Mouse (Mus musculus) liver, embryonic 11.5 days (tissue): ENCODE data around the gene Pbxip1. TPM values are rescaled to one million over a fixed set of nuclear protein-coding genes. Genes with fewer than 3 reads are reported as not detected.

Source experiments
- ATAC-seq: fragments of 200-750 bp; cut with Nextera tagmentation; replicated peaks from 2 replicates; pipeline ENCODE4 v1.8.0; 2017; ENCODE audit warnings: moderate number of reproducible peaks, mild to moderate bottlenecking, moderate TSS enrichment, moderate library complexity; ENCODE audit not compliant: low FRiP score
- DNase-seq: peaks from one replicate; pipeline ENCODE4 v3.0.0-alpha.2; 2017; ENCODE audit warnings: low spot score
- H3K27ac ChIP-seq: fragments of 300-500 bp; sonication (generic); 2 replicates; pipeline ENCODE4 v1.5.1; 2014; ENCODE audit warnings: mild to moderate bottlenecking, low read depth, low read length, control low read depth
- H3K27me3 ChIP-seq: fragments of 300-500 bp; sonication (generic); replicated peaks from 2 replicates; pipeline ENCODE4 v1.6.1; 2014; ENCODE audit warnings: low read length, mixed read lengths; ENCODE audit not compliant: control insufficient read depth, insufficient read depth
- H3K36me3 ChIP-seq: fragments of 300-500 bp; sonication (generic); 2 replicates; pipeline ENCODE4 v1.6.1; 2014; ENCODE audit warnings: mild to moderate bottlenecking, low read length, moderate library complexity, mixed read lengths; ENCODE audit not compliant: control insufficient read depth, insufficient read depth
- H3K4me1 ChIP-seq: fragments of 300-500 bp; sonication (generic); replicated peaks from 2 replicates; pipeline ENCODE4 v1.6.1; 2014; ENCODE audit warnings: low read length, mixed read lengths; ENCODE audit not compliant: control insufficient read depth, insufficient read depth
- H3K4me2 ChIP-seq: fragments of 300-500 bp; sonication (generic); 2 replicates; pipeline ENCODE4 v1.6.1; 2014; ENCODE audit warnings: mild to moderate bottlenecking, control low read depth, moderate library complexity
- H3K4me3 ChIP-seq: fragments of 300-500 bp; sonication (generic); 2 replicates; pipeline ENCODE4 v1.5.1; 2014; ENCODE audit warnings: low read depth, low read length, control low read depth
- H3K9ac ChIP-seq: fragments of 300-500 bp; sonication (generic); 2 replicates; pipeline ENCODE4 v1.6.1; 2014; ENCODE audit warnings: low read depth, low read length, control low read depth
- H3K9me3 ChIP-seq: fragments of 300-500 bp; sonication (generic); 2 replicates; pipeline ENCODE4 v1.6.1; 2016; ENCODE audit warnings: low read length, inconsistent platforms, mixed read lengths; ENCODE audit not compliant: control insufficient read depth
- WGBS: fragments of 180-500 bp; shearing (Covaris S2); extraction: QIAGEN DNeasy Blood & Tissue Kit; methylation state at CpG from one replicate; pipeline ENCODE4 v1.1.7; 2014; 5-methylcytosine and 5-hydroxymethylcytosine counted together
- polyA plus RNA-seq: library from polyadenylated mRNA; unstranded; fragments of >200 nt; fragmentation: Nextera tagmentation; extraction: Ambion mirVana; gene quantifications from 2 replicates; pipeline ENCODE4 v1.2.1, GENCODE M21; 2014

Gene Pbxip1
- polyA plus RNA-seq, 1 experiment from 2014 or later: 8.3 TPM

DNA sequence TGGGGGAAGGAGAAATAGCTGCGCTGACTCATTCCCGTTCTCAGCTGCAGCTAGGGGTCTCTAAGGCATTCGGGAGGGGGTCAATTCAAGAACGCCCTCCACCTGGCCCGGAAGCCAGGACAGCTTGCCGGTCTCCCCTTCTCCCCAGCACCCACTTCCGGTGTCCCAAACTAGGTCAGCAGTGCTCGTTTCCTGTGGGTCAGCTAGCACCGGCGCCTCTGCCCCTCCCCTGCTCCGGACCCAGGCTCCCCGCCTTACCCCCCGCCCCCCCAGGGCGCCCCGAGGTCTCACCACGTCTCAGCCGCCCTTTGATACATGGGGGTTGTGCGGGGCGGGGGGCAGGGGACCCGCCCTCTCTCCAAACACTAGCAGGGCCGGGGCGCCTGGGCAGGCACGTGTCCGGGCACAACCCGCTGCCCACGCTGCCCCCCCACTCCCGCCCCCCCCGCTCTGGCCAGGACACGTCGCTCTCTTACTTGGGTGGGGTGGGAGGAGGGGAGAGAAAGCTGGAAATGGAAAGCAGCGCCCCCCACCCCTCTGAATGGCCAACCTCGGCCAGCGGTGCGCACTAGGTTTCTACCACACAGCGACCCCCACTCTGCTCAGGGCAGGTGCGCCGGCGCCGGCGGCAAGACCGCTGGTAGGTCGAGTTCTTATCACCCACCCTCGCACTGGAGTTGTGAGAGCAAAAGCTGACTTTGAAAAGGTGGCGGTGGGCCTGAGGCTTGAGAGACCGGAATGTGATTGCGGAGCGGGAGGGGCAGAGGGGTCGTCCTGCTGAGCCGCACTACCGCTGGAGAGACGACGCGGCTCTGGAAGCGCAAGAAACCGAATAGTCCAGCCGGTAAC is 44.6 kb upstream of the Pbxip1 start:
- no peaks in the 10 kb centered on the region for H3K9me3 ChIP-seq
- DNase-seq: peak; percentile 66
- H3K27me3 ChIP-seq: no peaks in the 10 kb centered on the region; the same call in 1 of the 2 replicates
- H3K4me3 ChIP-seq: peak overlapping the region; percentile 64
- WGBS: 1% methylated on average over 51 of the region's 56 CpGs
- peak overlapping the region; percentile 99 for H3K4me2 ChIP-seq
- H3K36me3 ChIP-seq: no peaks in the 10 kb centered on the region
- no peak for ATAC-seq
- peak overlapping the region; percentile 43 for H3K27ac ChIP-seq
- peaks cover 53% of the 10 kb centered on the region for H3K4me1 ChIP-seq
- H3K9ac ChIP-seq: peak overlapping the region; percentile 61

DNA sequence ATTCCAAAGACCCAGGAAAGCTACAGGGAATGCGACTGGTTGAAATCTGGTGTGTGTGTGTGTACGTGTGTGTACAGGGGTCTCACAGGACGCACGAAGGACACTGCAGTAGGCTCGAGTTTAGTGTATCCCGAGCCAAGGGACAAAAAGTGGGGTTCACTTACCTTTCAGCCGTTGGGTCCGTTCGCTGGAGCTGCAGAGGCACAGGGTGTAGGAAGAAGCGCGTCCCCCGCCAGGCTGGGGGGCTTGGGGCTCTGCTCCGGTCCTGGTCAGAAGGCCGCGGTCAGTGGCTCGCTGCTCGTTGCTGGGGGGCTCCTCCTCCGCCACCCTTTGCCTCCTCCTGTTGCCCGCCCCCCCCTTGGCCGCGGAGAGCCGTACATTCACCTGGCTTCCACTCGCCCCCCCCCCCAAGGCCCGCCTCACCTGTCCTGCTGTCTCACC is 43.6 kb upstream of the Pbxip1 start:
- H3K4me3 ChIP-seq: peak overlapping the region; percentile 64
- peaks cover 45% of the 10 kb centered on the region for H3K4me1 ChIP-seq
- H3K36me3 ChIP-seq: no peaks in the 10 kb centered on the region
- peak overlapping the region; percentile 99 for H3K4me2 ChIP-seq
- no peaks in the 10 kb centered on the region for H3K9me3 ChIP-seq
- H3K9ac ChIP-seq: peak overlapping the region; percentile 61
- WGBS: under 1% methylated on average over 23 of the region's 24 CpGs
- peak overlapping the region; percentile 43; the same call in 1 of the 2 replicates for H3K27ac ChIP-seq
- DNase-seq (peak; percentile 59), ATAC-seq (no peak)
- no peaks in the 10 kb centered on the region; the same call in 1 of the 2 replicates for H3K27me3 ChIP-seq

DNA sequence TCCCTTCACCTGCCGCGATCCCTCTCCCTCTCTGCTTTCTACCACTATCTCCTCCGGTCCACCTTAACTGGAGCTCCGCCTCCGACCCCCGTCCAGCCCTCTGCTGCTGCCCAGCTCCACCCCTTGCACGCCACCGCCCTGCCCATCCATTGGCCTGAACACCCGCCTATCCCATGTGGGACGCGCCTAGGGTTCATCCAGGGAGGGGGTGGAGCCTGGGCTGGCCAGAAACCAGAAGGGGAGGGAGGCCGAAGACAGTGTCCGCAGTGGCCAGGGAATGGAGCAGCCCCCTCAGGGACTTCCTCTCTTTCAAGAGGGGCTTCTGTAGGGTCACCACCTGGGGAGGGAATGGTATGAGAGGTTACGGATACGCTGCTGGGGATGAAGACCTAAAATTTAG is 42.9 kb upstream of the Pbxip1 start:
- H3K36me3 ChIP-seq: no peaks in the 10 kb centered on the region
- peak overlapping the region; percentile 88 for H3K27ac ChIP-seq
- no peaks in the 10 kb centered on the region for H3K9me3 ChIP-seq
- peaks cover 38% of the 10 kb centered on the region for H3K4me1 ChIP-seq
- ATAC-seq: peak; percentile 92
- peak overlapping the region; percentile 99 for H3K4me2 ChIP-seq
- peak overlapping the region; percentile 64 for H3K4me3 ChIP-seq
- DNase-seq: peak; percentile 96
- WGBS: under 1% methylated on average over 15 of the region's 15 CpGs
- peak overlapping the region; percentile 70 for H3K9ac ChIP-seq
- no peaks in the 10 kb centered on the region; the same call in 1 of the 2 replicates for H3K27me3 ChIP-seq

DNA sequence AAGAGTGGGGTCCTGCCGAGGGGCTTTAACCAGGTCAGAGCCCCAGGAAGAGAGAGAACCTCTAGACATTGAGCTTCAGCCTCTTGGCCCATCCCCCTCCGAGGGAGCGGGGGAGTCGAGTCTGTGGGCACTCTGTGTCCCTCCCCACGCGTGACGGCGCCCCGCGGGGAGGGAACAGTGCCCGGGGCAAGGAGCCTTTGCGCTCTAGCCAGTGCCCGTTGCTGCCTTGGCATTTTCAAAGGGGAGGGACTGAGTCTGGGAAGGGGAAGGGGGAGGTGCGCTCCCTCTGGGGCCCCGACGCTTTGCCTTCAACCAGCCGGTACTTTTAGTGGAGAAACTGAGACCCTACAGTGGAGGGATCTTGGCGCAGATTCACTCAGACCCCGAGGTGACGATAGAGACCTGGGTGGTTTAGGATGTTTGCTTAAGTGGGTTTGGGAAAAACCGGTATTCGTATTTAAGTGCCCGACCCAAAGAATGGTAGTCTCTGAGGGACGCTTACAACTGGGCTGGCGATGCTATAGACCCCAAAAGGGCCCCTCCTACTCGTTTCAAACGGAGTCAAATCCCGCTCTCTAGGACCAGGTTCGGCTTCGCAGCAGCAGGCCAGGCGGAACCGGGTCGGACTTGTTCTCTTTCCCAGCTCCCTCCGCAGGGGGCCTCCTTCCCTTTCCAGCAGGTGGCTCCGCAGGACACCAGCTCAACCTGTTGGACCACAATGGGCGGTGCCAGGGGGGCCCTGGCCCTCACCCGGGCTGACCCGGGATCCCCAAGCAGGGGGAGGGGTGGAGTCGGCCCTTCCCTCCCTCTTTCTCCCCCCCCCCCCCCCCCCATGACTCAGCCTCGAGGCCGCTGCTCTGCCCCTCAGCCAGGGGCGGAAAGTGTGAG is 42.3 kb upstream of the Pbxip1 start, which contains the start of gene Zbtb7b:
Gene Zbtb7b, minus strand, starts transcription at position 771 of the 888 bp plus-strand sequence.
- peak; percentile 66 for ATAC-seq
- H3K27me3 ChIP-seq: no peaks in the 10 kb centered on the region; the same call in 1 of the 2 replicates
- H3K9me3 ChIP-seq: no peaks in the 10 kb centered on the region
- H3K36me3 ChIP-seq: no peaks in the 10 kb centered on the region
- peak; percentile 81 for DNase-seq
- H3K4me1 ChIP-seq: peaks cover 38% of the 10 kb centered on the region
- under 1% methylated on average over 38 of the region's 42 CpGs for WGBS
- peak within 1 kb of the TSS; percentile 99 for H3K4me2 ChIP-seq
- peak within 1 kb of the TSS; percentile 70 for H3K9ac ChIP-seq
- H3K4me3 ChIP-seq: peak within 1 kb of the TSS; percentile 64
- peak within 1 kb of the TSS; percentile 88 for H3K27ac ChIP-seq

DNA sequence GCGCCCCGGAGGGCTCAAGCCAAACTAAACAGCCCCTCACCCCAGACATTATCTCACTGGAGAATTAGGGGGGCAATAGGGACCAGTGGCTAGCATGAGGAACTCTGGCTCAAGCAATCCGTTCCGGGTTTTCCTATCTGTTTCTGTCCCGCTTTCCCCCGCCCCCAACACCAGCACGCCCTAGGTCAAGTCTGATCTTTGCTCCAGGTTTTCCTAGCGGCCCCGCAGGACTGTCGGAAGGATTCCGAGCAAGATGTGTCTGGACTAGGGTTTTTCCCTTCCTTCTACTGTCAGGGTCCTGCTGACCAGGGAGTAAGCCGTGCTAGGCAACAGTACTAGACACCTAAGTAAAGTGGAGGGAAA is 41.6 kb upstream of the Pbxip1 start:
- Histone ChIP-seq H3K27me3 (no peaks in the 10 kb centered on the region; the same call in 1 of the 2 replicates), H3K9ac (peak overlapping the region; percentile 70), H3K4me3 (peak overlapping the region; percentile 64), H3K9me3 (no peaks in the 10 kb centered on the region), H3K4me1 (peaks cover 35% of the 10 kb centered on the region), H3K4me2 (peak overlapping the region; percentile 99), H3K27ac (peak overlapping the region; percentile 88), H3K36me3 (no peaks in the 10 kb centered on the region)
- WGBS: under 1% methylated on average over 12 of the region's 12 CpGs
- DNase-seq (peak; percentile 80), ATAC-seq (peak; percentile 24; the same call in 1 of the 2 replicates)

DNA sequence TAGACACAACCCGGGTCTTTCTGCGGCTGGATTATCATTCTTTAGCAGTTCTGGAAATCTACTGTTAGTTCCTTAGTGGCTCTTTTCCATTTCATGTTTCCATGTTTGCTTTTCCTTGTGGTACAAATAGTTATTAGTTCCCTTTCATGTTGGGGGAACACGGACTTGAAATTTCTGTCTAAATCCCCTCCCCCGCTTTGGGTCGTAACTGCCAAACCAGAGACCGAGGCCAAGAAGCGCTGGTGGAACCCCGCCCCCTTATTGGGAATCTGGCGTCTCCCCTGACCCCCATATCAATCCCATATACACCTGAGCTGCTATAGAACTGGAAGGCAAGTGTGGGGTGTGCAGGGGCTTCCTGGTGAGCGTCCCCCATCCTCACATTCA is 41.1 kb upstream of the Pbxip1 start:
- H3K9ac ChIP-seq: peak overlapping the region; percentile 70
- DNase-seq (no peak), ATAC-seq (no peak)
- peak overlapping the region; percentile 64 for H3K4me3 ChIP-seq
- H3K36me3 ChIP-seq: no peaks in the 10 kb centered on the region
- H3K9me3 ChIP-seq: no peaks in the 10 kb centered on the region
- H3K27ac ChIP-seq: peak overlapping the region; percentile 2; the same call in 1 of the 2 replicates
- H3K4me2 ChIP-seq: peak overlapping the region; percentile 99
- 1% methylated on average over 10 of the region's 10 CpGs for WGBS
- H3K4me1 ChIP-seq: peaks cover 35% of the 10 kb centered on the region
- no peaks in the 10 kb centered on the region; the same call in 1 of the 2 replicates for H3K27me3 ChIP-seq

DNA sequence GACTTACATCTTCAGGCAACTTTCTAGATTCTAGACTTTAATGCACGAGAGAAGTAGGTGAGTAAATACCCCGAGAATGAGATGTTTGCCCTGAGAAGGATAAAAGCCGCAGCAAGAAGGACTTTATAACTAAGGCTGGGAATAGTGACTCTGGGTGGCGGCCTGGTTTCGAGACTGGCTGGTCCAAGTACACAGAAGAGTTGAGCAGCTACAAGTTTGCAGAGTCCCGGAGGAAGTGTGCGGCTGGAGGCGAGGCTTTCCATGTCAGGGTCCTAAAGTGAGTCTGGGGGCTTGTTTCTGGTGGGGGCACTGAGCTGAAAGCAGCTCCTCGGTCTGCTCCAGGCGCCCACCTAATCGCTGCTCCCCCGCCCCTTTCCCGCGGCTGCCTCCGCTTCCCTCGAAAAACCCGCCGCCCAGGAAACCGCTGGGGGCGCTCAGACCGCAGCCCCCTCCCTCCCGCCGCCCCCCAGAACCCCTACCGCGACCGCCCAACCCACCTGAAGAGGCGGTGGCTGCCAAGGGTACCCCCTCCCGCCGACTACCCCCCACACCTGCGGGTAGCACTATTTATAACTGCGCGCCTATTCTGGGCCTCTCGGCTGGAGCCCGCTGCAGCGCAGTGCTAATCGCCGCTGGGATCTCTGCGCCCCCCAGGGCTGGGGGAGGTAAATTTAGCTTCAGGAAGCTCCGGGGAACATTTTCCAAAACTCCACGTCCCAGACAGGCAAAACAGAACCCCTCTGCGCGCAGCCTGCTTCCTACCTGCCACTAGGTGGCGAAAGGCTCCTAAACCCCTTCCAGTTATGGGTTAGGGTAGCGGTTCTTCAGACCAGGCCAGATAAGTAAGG is 40.5 kb upstream of the Pbxip1 start:
- H3K27me3 ChIP-seq: no peaks in the 10 kb centered on the region; the same call in 1 of the 2 replicates
- H3K9me3 ChIP-seq: no peaks in the 10 kb centered on the region
- peak overlapping the region; percentile 64 for H3K4me3 ChIP-seq
- H3K36me3 ChIP-seq: no peaks in the 10 kb centered on the region
- H3K9ac ChIP-seq: peak overlapping the region; percentile 66
- H3K4me1 ChIP-seq: peaks cover 29% of the 10 kb centered on the region
- ATAC-seq: 0 out of 2 replicates have a peak, but pooled peaks have one; percentile 18
- H3K27ac ChIP-seq: no peak overlapping the region
- under 1% methylated on average over 41 of the region's 44 CpGs for WGBS
- H3K4me2 ChIP-seq: peak overlapping the region; percentile 99
- peak; percentile 70 for DNase-seq
